Mouse (Mus musculus): ENCODE results near the gene Rab11fip5. TPM values are rescaled to one million over a fixed set of nuclear protein-coding genes. Genes with fewer than 3 reads are reported as not detected.

The Rab11fip5 gene
- polyA plus RNA-seq, 1 experiment: 24.8 TPM

GRCm38 (mm10) chr6:85368166-85368565 is 6.3 kb downstream of the Rab11fip5 start:
- H3K79me2 ChIP-seq (ENCODE audit: control insufficient read depth, insufficient read depth): peaks cover 16% of the 10 kb centered on the region
- H3ac ChIP-seq (ENCODE audit: control insufficient read depth, insufficient read length): no peak overlapping the region
- H3K4me3 ChIP-seq: no peak overlapping the region
- peak overlapping the region; percentile 60 for H3K4me2 ChIP-seq (ENCODE audit: low read depth)
- no peak for TF ChIP-seq MAX (IDR thresholded peaks at IDR 0.05; ENCODE audit: low read depth)
- no peak for TF ChIP-seq TCF12 (IDR thresholded peaks at IDR 0.05; ENCODE audit: insufficient read depth, poor library complexity, severe bottlenecking)
- no peak for TF ChIP-seq TCF3 (IDR thresholded peaks at IDR 0.05; ENCODE audit: insufficient read length, low read depth)
- no peak for TF ChIP-seq MYOG (IDR thresholded peaks at IDR 0.05; ENCODE audit: control insufficient read depth in 1 of 3, insufficient read depth in 1 of 3, insufficient read length in 2 of 3, low read depth in 2 of 3)
- TF ChIP-seq POLR2AphosphoS2 (IDR thresholded peaks at IDR 0.05; ENCODE audit: insufficient read length, low read depth): no peak
- TF ChIP-seq CEBPB (IDR thresholded peaks at IDR 0.05; ENCODE audit: insufficient read depth, poor library complexity, severe bottlenecking): no peak
- TF ChIP-seq SRF (IDR thresholded peaks at IDR 0.05; ENCODE audit: control insufficient read depth, insufficient read length, low read depth): no peak
- no peak for TF ChIP-seq REST (IDR thresholded peaks at IDR 0.05; ENCODE audit: insufficient read depth, insufficient read length)
- TF ChIP-seq MYOD1 (IDR thresholded peaks at IDR 0.05; ENCODE audit: control insufficient read depth in 1 of 3, insufficient read length in 2 of 3, low read depth in 2 of 3): no peak
- TF ChIP-seq E2F4 (IDR thresholded peaks at IDR 0.05; ENCODE audit: insufficient read depth): no peak
- TF ChIP-seq POLR2A (IDR thresholded peaks at IDR 0.05; ENCODE audit: insufficient read length, low read depth): no peak
- no peak for TF ChIP-seq USF1 (IDR thresholded peaks at IDR 0.05; ENCODE audit: low read depth)
- H3K27me3 ChIP-seq (ENCODE audit: control insufficient read depth, insufficient read depth, insufficient read length): no peaks in the 10 kb centered on the region
- H3K36me3 ChIP-seq (ENCODE audit: control insufficient read depth, insufficient read depth): no peaks in the 10 kb centered on the region

GRCm38 (mm10) chr6:85366387-85366786 is 8.0 kb downstream of the Rab11fip5 start:
- no peak for TF ChIP-seq POLR2AphosphoS2 (IDR thresholded peaks at IDR 0.05; ENCODE audit: insufficient read length, low read depth)
- TF ChIP-seq REST (IDR thresholded peaks at IDR 0.05; ENCODE audit: insufficient read depth, insufficient read length): no peak
- TF ChIP-seq TCF3 (IDR thresholded peaks at IDR 0.05; ENCODE audit: insufficient read length, low read depth): no peak
- no peak for TF ChIP-seq TCF12 (IDR thresholded peaks at IDR 0.05; ENCODE audit: insufficient read depth, poor library complexity, severe bottlenecking)
- TF ChIP-seq CEBPB (IDR thresholded peaks at IDR 0.05; ENCODE audit: insufficient read depth, poor library complexity, severe bottlenecking): no peak
- no peak for TF ChIP-seq MYOG (IDR thresholded peaks at IDR 0.05; ENCODE audit: control insufficient read depth in 1 of 3, insufficient read depth in 1 of 3, insufficient read length in 2 of 3, low read depth in 2 of 3)
- H3K79me2 ChIP-seq (ENCODE audit: control insufficient read depth, insufficient read depth): peaks cover 6% of the 10 kb centered on the region
- no peak overlapping the region for H3K4me2 ChIP-seq (ENCODE audit: low read depth)
- no peak overlapping the region for H3K4me3 ChIP-seq
- no peaks in the 10 kb centered on the region for H3K36me3 ChIP-seq (ENCODE audit: control insufficient read depth, insufficient read depth)
- no peak overlapping the region for H3ac ChIP-seq (ENCODE audit: control insufficient read depth, insufficient read length)
- no peaks in the 10 kb centered on the region for H3K27me3 ChIP-seq (ENCODE audit: control insufficient read depth, insufficient read depth, insufficient read length)

- peaks cover 6% of the 10 kb centered on the region for H3K79me2 ChIP-seq (ENCODE audit: control insufficient read depth, insufficient read depth)
- no peaks in the 10 kb centered on the region for H3K36me3 ChIP-seq (ENCODE audit: control insufficient read depth, insufficient read depth)
- H3K27me3 ChIP-seq (ENCODE audit: control insufficient read depth, insufficient read depth, insufficient read length): no peaks in the 10 kb centered on the region
- TF ChIP-seq USF1 (IDR thresholded peaks at IDR 0.05; ENCODE audit: low read depth) (no peak), POLR2A (IDR thresholded peaks at IDR 0.05; ENCODE audit: insufficient read length, low read depth) (no peak), CEBPB (IDR thresholded peaks at IDR 0.05; ENCODE audit: insufficient read depth, poor library complexity, severe bottlenecking) (no peak), SRF (IDR thresholded peaks at IDR 0.05; ENCODE audit: control insufficient read depth, insufficient read length, low read depth) (no peak), MAX (IDR thresholded peaks at IDR 0.05; ENCODE audit: low read depth) (no peak), TCF12 (IDR thresholded peaks at IDR 0.05; ENCODE audit: insufficient read depth, poor library complexity, severe bottlenecking) (no peak), MYOD1 (IDR thresholded peaks at IDR 0.05; ENCODE audit: control insufficient read depth in 1 of 3, insufficient read length in 2 of 3, low read depth in 2 of 3) (no peak), REST (IDR thresholded peaks at IDR 0.05; ENCODE audit: insufficient read depth, insufficient read length) (no peak), MYOG (IDR thresholded peaks at IDR 0.05; ENCODE audit: control insufficient read depth in 1 of 3, insufficient read depth in 1 of 3, insufficient read length in 2 of 3, low read depth in 2 of 3) (no peak), E2F4 (IDR thresholded peaks at IDR 0.05; ENCODE audit: insufficient read depth) (no peak), TCF3 (IDR thresholded peaks at IDR 0.05; ENCODE audit: insufficient read length, low read depth) (no peak), POLR2AphosphoS2 (IDR thresholded peaks at IDR 0.05; ENCODE audit: insufficient read length, low read depth) (no peak)
- H3K4me2 ChIP-seq (ENCODE audit: low read depth): no peak overlapping the region
- no peak overlapping the region for H3ac ChIP-seq (ENCODE audit: control insufficient read depth, insufficient read length)
- no peak overlapping the region for H3K4me3 ChIP-seq
These were observed 10.0 kb downstream of the Rab11fip5 start for GRCm38 (mm10) chr6:85364439-85364838.

- Histone ChIP-seq H3K4me3 (no peak overlapping the region), H3K4me2 (ENCODE audit: low read depth) (no peak overlapping the region), H3K27me3 (ENCODE audit: control insufficient read depth, insufficient read depth, insufficient read length) (no peaks in the 10 kb centered on the region), H3ac (ENCODE audit: control insufficient read depth, insufficient read length) (no peak overlapping the region), H3K79me2 (ENCODE audit: control insufficient read depth, insufficient read depth) (peaks cover 6% of the 10 kb centered on the region), H3K36me3 (ENCODE audit: control insufficient read depth, insufficient read depth) (no peaks in the 10 kb centered on the region)
- no peak for TF ChIP-seq TCF12 (IDR thresholded peaks at IDR 0.05; ENCODE audit: insufficient read depth, poor library complexity, severe bottlenecking)
- no peak for TF ChIP-seq POLR2A (IDR thresholded peaks at IDR 0.05; ENCODE audit: insufficient read length, low read depth)
- TF ChIP-seq POLR2AphosphoS2 (IDR thresholded peaks at IDR 0.05; ENCODE audit: insufficient read length, low read depth): no peak
- no peak for TF ChIP-seq MYOD1 (IDR thresholded peaks at IDR 0.05; ENCODE audit: control insufficient read depth in 1 of 3, insufficient read length in 2 of 3, low read depth in 2 of 3)
- no peak for TF ChIP-seq REST (IDR thresholded peaks at IDR 0.05; ENCODE audit: insufficient read depth, insufficient read length)
- no peak for TF ChIP-seq MYOG (IDR thresholded peaks at IDR 0.05; ENCODE audit: control insufficient read depth in 1 of 3, insufficient read depth in 1 of 3, insufficient read length in 2 of 3, low read depth in 2 of 3)
- TF ChIP-seq USF1 (IDR thresholded peaks at IDR 0.05; ENCODE audit: low read depth): no peak
- TF ChIP-seq MAX (IDR thresholded peaks at IDR 0.05; ENCODE audit: low read depth): no peak
- TF ChIP-seq TCF3 (IDR thresholded peaks at IDR 0.05; ENCODE audit: insufficient read length, low read depth): no peak
- no peak for TF ChIP-seq SRF (IDR thresholded peaks at IDR 0.05; ENCODE audit: control insufficient read depth, insufficient read length, low read depth)
- TF ChIP-seq CEBPB (IDR thresholded peaks at IDR 0.05; ENCODE audit: insufficient read depth, poor library complexity, severe bottlenecking): no peak
These were observed 10.6 kb downstream of the Rab11fip5 start for GRCm38 (mm10) chr6:85363906-85364260.

All from myocyte (in vitro differentiated cells).